Comparison of ENCODE assay signal across 8 mouse cellular contexts in genomic region chr16:18812385-18812910, GRCm38 (mm10). TPM values are rescaled to one million over a fixed set of nuclear protein-coding genes. Genes with fewer than 3 reads are reported as not detected.
DNase-seq lines count a peak whose midpoint lies in the region; ATAC-seq and TF ChIP-seq lines count a peak whose summit lies in the region.

No protein-coding gene starts in this region.

- ATAC-seq in frontal cortex, adult (ENCODE audit: low TSS enrichment): peak; percentile 18
- ATAC-seq in liver, embryonic 11.5 days (replicated peaks; ENCODE audit: low FRiP score): peak; percentile 35
- peak; percentile 22 for ATAC-seq in stomach, embryonic 16.5 days (ENCODE audit: insufficient read depth, low FRiP score)

- TF ChIP-seq POLR2A in thymus, adult 2 months (IDR thresholded peaks at IDR 0.05; ENCODE audit: control insufficient read depth, extremely low read depth, insufficient read depth, low read length, poor library complexity): no peak

- peak overlapping the region; percentile 88 for H3K9ac ChIP-seq in liver, embryonic 11.5 days (ENCODE audit: low read depth, low read length)
- peak overlapping the region; percentile 88 for H3K9ac ChIP-seq in stomach, embryonic 16.5 days (ENCODE audit: low read length)

- WGBS in thymus, adult 2 months: 1% methylated on average over 31 of the region's 31 CpGs
- WGBS in liver, embryonic 11.5 days: 1% methylated on average over 31 of the region's 31 CpGs
- WGBS in stomach, embryonic 16.5 days: under 1% methylated on average over 31 of the region's 31 CpGs

- H3K9me3 ChIP-seq in liver, embryonic 11.5 days (ENCODE audit: control insufficient read depth, low read length): no peaks in the 10 kb centered on the region
- no peaks in the 10 kb centered on the region for H3K9me3 ChIP-seq in stomach, embryonic 16.5 days (replicated peaks; ENCODE audit: control insufficient read depth, low read length)

- H3K4me1 ChIP-seq in thymus, adult 2 months (replicated peaks; ENCODE audit: control insufficient read depth, insufficient read depth, low read length): peaks cover 7% of the 10 kb centered on the region
- peaks cover 8% of the 10 kb centered on the region; the same call in 1 of the 2 replicates for H3K4me1 ChIP-seq in liver, embryonic 11.5 days (replicated peaks; ENCODE audit: control insufficient read depth, insufficient read depth, low read length)
- H3K4me1 ChIP-seq in stomach, embryonic 16.5 days (ENCODE audit: control insufficient read depth, insufficient read depth, low read length): peaks cover 9% of the 10 kb centered on the region

- H3K27ac ChIP-seq in thymus, adult 2 months (ENCODE audit: control insufficient read depth, insufficient read depth, low read length): no peak overlapping the region; the same call in 1 of the 2 replicates
- peak overlapping the region; percentile 15 for H3K27ac ChIP-seq in liver, embryonic 11.5 days (ENCODE audit: low read depth, low read length)
- peak overlapping the region; percentile 77 for H3K27ac ChIP-seq in stomach, embryonic 16.5 days (ENCODE audit: low read length)

- H3K4me3 ChIP-seq in thymus, adult 2 months (ENCODE audit: control insufficient read depth, insufficient read depth, low read length): peak overlapping the region; percentile 68
- peak overlapping the region; percentile 68 for H3K4me3 ChIP-seq in liver, embryonic 11.5 days (ENCODE audit: low read depth, low read length)
- peak overlapping the region; percentile 65 for H3K4me3 ChIP-seq in stomach, embryonic 16.5 days (replicated peaks; ENCODE audit: low read length)

- no peak for DNase-seq in frontal cortex, postnatal 14 days (ENCODE audit: low spot score in 2 of 2)
- DNase-seq in thymus, adult 2 months: no peak
- no peak for DNase-seq in thymus, postnatal 36 days
- DNase-seq in liver, embryonic 11.5 days (ENCODE audit: low spot score): no peak
- no peak for DNase-seq in right cerebral cortex, postnatal 25 days
- no peak for DNase-seq in adrenal gland, postnatal 10 days

- H3K4me2 ChIP-seq in liver, embryonic 11.5 days: peak overlapping the region; percentile 91
- peak overlapping the region; percentile 58 for H3K4me2 ChIP-seq in stomach, embryonic 16.5 days (ENCODE audit: low read depth, low read length)

- no peak for TF ChIP-seq CTCF in thymus, adult 2 months (IDR thresholded peaks at IDR 0.05; ENCODE audit: borderline replicate concordance, control insufficient read depth, extremely low read depth, insufficient read depth, low read length, poor library complexity)

- H3K27me3 ChIP-seq in thymus, adult 2 months (ENCODE audit: control insufficient read depth, insufficient read depth, low read length): no peaks in the 10 kb centered on the region
- no peaks in the 10 kb centered on the region for H3K27me3 ChIP-seq in liver, embryonic 11.5 days (replicated peaks; ENCODE audit: control insufficient read depth, insufficient read depth, low read length)
- H3K27me3 ChIP-seq in stomach, embryonic 16.5 days (ENCODE audit: control insufficient read depth, insufficient read depth, low read length): no peaks in the 10 kb centered on the region

- H3K36me3 ChIP-seq in thymus, adult 2 months (ENCODE audit: control insufficient read depth, insufficient read depth, low read length): peaks cover 18% of the 10 kb centered on the region
- peaks cover 29% of the 10 kb centered on the region for H3K36me3 ChIP-seq in liver, embryonic 11.5 days (ENCODE audit: control insufficient read depth, insufficient read depth, low read length)
- H3K36me3 ChIP-seq in stomach, embryonic 16.5 days (ENCODE audit: control insufficient read depth, insufficient read depth, low read length): peaks cover under 1% of the 10 kb centered on the region; the same call in 1 of the 2 replicates

RNA-seq across cellular contexts. Expression of gene Cdc45, which starts 0.7 kb away (rescaled TPM):
- polyA plus RNA-seq in thymus, adult 2 months (2012; rRNA removed): 67.6 and 80.8 TPM in 2 replicates
- 66.7 and 76.8 TPM in 2 replicates for polyA plus RNA-seq in liver, embryonic 11.5 days (2014; fragmentation: Nextera tagmentation; extraction: Ambion mirVana)
- 30.9 and 33.4 TPM in 2 replicates for polyA plus RNA-seq in stomach, embryonic 16.5 days (2015; fragmentation: Nextera tagmentation; extraction: Ambion mirVana)
- total RNA-seq in adrenal gland, postnatal 10 days (2021): 10 to 100 TPM; 12.9 to 14.6 TPM

RNA-seq across cellular contexts. Expression of gene Ufd1, which starts 0.9 kb away (rescaled TPM):
- 45.5 and 47.3 TPM in 2 replicates for polyA plus RNA-seq in thymus, adult 2 months (2012; rRNA removed)
- polyA plus RNA-seq in liver, embryonic 11.5 days (2014; fragmentation: Nextera tagmentation; extraction: Ambion mirVana): 69.1 and 71.1 TPM in 2 replicates
- 79.1 and 80.0 TPM in 2 replicates for polyA plus RNA-seq in stomach, embryonic 16.5 days (2015; fragmentation: Nextera tagmentation; extraction: Ambion mirVana)
- 10 to 100 TPM; 90.3 to 91.3 TPM for total RNA-seq in adrenal gland, postnatal 10 days (2021)

RNA-seq across cellular contexts. Expression of gene 2510002D24Rik, which starts 23.9 kb away (rescaled TPM):
- 61.5 and 78.3 TPM in 2 replicates for polyA plus RNA-seq in thymus, adult 2 months (2012; rRNA removed)
- polyA plus RNA-seq in liver, embryonic 11.5 days (2014; fragmentation: Nextera tagmentation; extraction: Ambion mirVana): 41.9 and 51.5 TPM in 2 replicates
- polyA plus RNA-seq in stomach, embryonic 16.5 days (2015; fragmentation: Nextera tagmentation; extraction: Ambion mirVana): 47.8 and 49.1 TPM in 2 replicates
- 10 to 100 TPM; 17.9 to 24.1 TPM for total RNA-seq in adrenal gland, postnatal 10 days (2021)

RNA-seq across cellular contexts. Expression of gene Gm28539, which starts 23.9 kb away (rescaled TPM):
- not detected in 2 replicates for polyA plus RNA-seq in thymus, adult 2 months (2012; rRNA removed)
- 0.11 TPM in 1 of 2 replicates, not detected in the other for polyA plus RNA-seq in liver, embryonic 11.5 days (2014; fragmentation: Nextera tagmentation; extraction: Ambion mirVana)
- polyA plus RNA-seq in stomach, embryonic 16.5 days (2015; fragmentation: Nextera tagmentation; extraction: Ambion mirVana): not detected in 2 replicates
- under 1 TPM; 0.39 to 0.70 TPM for total RNA-seq in adrenal gland, postnatal 10 days (2021)

RNA-seq across cellular contexts. Expression of gene Cldn5, which starts 35.8 kb away (rescaled TPM):
- 12.2 and 15.2 TPM in 2 replicates for polyA plus RNA-seq in thymus, adult 2 months (2012; rRNA removed)
- polyA plus RNA-seq in liver, embryonic 11.5 days (2014; fragmentation: Nextera tagmentation; extraction: Ambion mirVana): 18.5 and 18.8 TPM in 2 replicates
- 25.8 and 30.4 TPM in 2 replicates for polyA plus RNA-seq in stomach, embryonic 16.5 days (2015; fragmentation: Nextera tagmentation; extraction: Ambion mirVana)
- total RNA-seq in adrenal gland, postnatal 10 days (2021): 100 to 1,000 TPM in 1 of 2 experiments, 10 to 100 TPM in 1; 98.7 to 118 TPM
